Mouse (Mus musculus) liver, embryonic 14.5 days (tissue): ENCODE results near the gene Ces2g. TPM values are rescaled to one million over a fixed set of nuclear protein-coding genes. Genes with fewer than 3 reads are reported as not detected.

ENCODE experiments used
- ATAC-seq: fragments of 200-750 bp; cut with Nextera tagmentation; 2 replicates; pipeline ENCODE4 v1.8.0; 2017; ENCODE audit warnings: moderate number of reproducible peaks, mild to moderate bottlenecking, moderate library complexity; ENCODE audit not compliant: insufficient read depth
- DNase-seq, 3 experiments: peaks; one replicate each; pipeline ENCODE4 v3.0.0-alpha.2; 2012 to 2013; ENCODE audit warnings: low read depth in 3 of 3, low spot score in 3 of 3
- H3K27ac ChIP-seq: fragments of 300-500 bp; sonication (generic); 2 replicates; pipeline ENCODE4 v1.5.1; 2014; ENCODE audit warnings: moderate library complexity, mild to moderate bottlenecking, control low read depth, inconsistent platforms
- H3K27me3 ChIP-seq: fragments of 300-500 bp; sonication (generic); 2 replicates; pipeline ENCODE4 v1.6.1; 2014; ENCODE audit warnings: mild to moderate bottlenecking, low read length, moderate library complexity; ENCODE audit not compliant: control insufficient read depth, insufficient read depth
- H3K36me3 ChIP-seq: fragments of 300-500 bp; sonication (generic); replicated peaks from 2 replicates; pipeline ENCODE4 v1.6.1; 2014; ENCODE audit warnings: low read depth; ENCODE audit not compliant: control insufficient read depth, insufficient read depth
- H3K4me1 ChIP-seq, 2 experiments: fragments of 200-500 bp in 1 of 2; fragments of 300-500 bp in 1 of 2; sonication (generic) in 1 of 2; replicated peaks; 2 replicates each; pipeline ENCODE4 v1.6.1; 2012 to 2014; ENCODE audit warnings: antibody characterized with exemption in 1 of 2, inconsistent platforms in 1 of 2, low read length in 1 of 2; ENCODE audit not compliant: control insufficient read depth in 2 of 2, insufficient read depth in 2 of 2
- H3K4me2 ChIP-seq: fragments of 300-500 bp; sonication (generic); 2 replicates; pipeline ENCODE4 v1.6.1; 2014; ENCODE audit warnings: low read depth, mild to moderate bottlenecking, control low read depth, moderate library complexity
- H3K4me3 ChIP-seq, 2 experiments: fragments of 200-500 bp in 1 of 2; fragments of 300-500 bp in 1 of 2; sonication (generic) in 1 of 2; 2 replicates each; pipeline ENCODE4 v1.5.1; 2012 to 2014; ENCODE audit warnings: low read depth in 2 of 2, low read length in 2 of 2, mild to moderate bottlenecking in 2 of 2, control low read depth in 1 of 2, inconsistent platforms in 1 of 2, moderate library complexity in 1 of 2; ENCODE audit not compliant: insufficient read depth in 1 of 2
- H3K9ac ChIP-seq: fragments of 300-500 bp; sonication (generic); replicated peaks from 2 replicates; pipeline ENCODE4 v1.6.1; 2014; ENCODE audit warnings: mild to moderate bottlenecking, control low read depth, moderate library complexity
- H3K9me3 ChIP-seq: fragments of 300-500 bp; sonication (generic); 2 replicates; pipeline ENCODE4 v1.6.1; 2016; ENCODE audit warnings: low read length, mixed read lengths; ENCODE audit not compliant: control insufficient read depth
- CTCF ChIP-seq: IDR thresholded peaks from 2 replicates; pipeline ENCODE4 v1.5.1; 2016; ENCODE audit warnings: antibody characterized with exemption, low read depth, control low read depth
- EP300 ChIP-seq: IDR thresholded peaks from 2 replicates; pipeline ENCODE4 v1.6.1; 2016; ENCODE audit warnings: antibody characterized with exemption, low read depth
- WGBS: fragments of 180-500 bp; shearing (Covaris S2); extraction: QIAGEN DNeasy Blood & Tissue Kit; methylation state at CpG from one replicate; pipeline ENCODE4 v1.1.7; 2014; ENCODE audit not compliant: insufficient replicate concordance; 5-methylcytosine and 5-hydroxymethylcytosine counted together
- polyA plus RNA-seq, 2 experiments: library from polyadenylated mRNA; depleted of rRNA in 1 of 2; stranded (reverse) in 1 of 2; unstranded in 1 of 2; fragments of >200 nt; fragmentation: Nextera tagmentation in 1 of 2; extraction: Ambion mirVana in 1 of 2; gene quantifications; 2 replicates each; pipeline versions ENCODE4 v1.2.1 to v1.2.3; 2012 to 2014

Ces2g gene
- polyA plus RNA-seq, 2 experiments, result 19.7 to 21.3 TPM

DNA sequence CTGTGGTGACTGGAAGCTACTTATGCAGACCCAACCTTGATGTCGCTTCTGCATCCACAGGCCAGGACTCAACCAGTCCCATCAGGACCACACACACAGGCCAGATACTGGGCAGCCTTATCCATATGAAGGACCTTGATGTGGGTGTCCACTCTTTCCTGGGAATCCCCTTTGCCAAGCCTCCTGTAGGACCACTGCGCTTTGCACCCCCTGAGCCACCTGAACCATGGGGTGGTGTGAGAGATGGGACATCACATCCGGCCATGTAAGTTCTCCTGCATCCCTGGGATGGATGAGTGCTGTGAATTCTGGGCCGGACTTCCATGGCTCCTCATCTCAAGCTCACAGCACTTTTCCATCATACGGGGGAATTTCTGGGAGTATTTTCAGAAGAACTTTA lies 52.9 kb downstream of the Ces2g start:
- 66% methylated on average over 5 of the region's 5 CpGs for WGBS
- H3K27ac ChIP-seq, result no peak overlapping the region
- H3K36me3 ChIP-seq, result no peaks in the 10 kb centered on the region
- H3K4me2 ChIP-seq, result no peak overlapping the region
- H3K27me3 ChIP-seq, result no peaks in the 10 kb centered on the region
- H3K4me1 ChIP-seq, result no peaks in the 10 kb centered on the region
- TF ChIP-seq CTCF (no peak), EP300 (no peak)
- DNase-seq, result no peak
- H3K9me3 ChIP-seq, result no peaks in the 10 kb centered on the region
- ATAC-seq, result no peak
- H3K9ac ChIP-seq, result no peak overlapping the region
- no peak overlapping the region for H3K4me3 ChIP-seq

Other genes with a start within 250 kb of the Ces2g start
- gene Ces2a, start 227.7 kb upstream of the Ces2g start, polyA plus RNA-seq (2012; rRNA removed), result 10.6 and 11.3 TPM in 2 replicates
- 9.9 and 12.1 TPM in 2 replicates for gene Ces2a, start 227.7 kb upstream of the Ces2g start, polyA plus RNA-seq (2014; fragmentation: Nextera tagmentation; extraction: Ambion mirVana)
- 0.10 and 0.16 TPM in 2 replicates for gene Ces2b, start 130.1 kb upstream of the Ces2g start, polyA plus RNA-seq (2012; rRNA removed)
- 0.23 and 0.27 TPM in 2 replicates for gene Ces2b, start 130.1 kb upstream of the Ces2g start, polyA plus RNA-seq (2014; fragmentation: Nextera tagmentation; extraction: Ambion mirVana)
- gene Ces2c, start 114.7 kb upstream of the Ces2g start, polyA plus RNA-seq (2012; rRNA removed), result 0.11 and 0.18 TPM in 2 replicates
- gene Ces2c, start 114.7 kb upstream of the Ces2g start, polyA plus RNA-seq (2014; fragmentation: Nextera tagmentation; extraction: Ambion mirVana), result 0.06 TPM in 1 of 2 replicates, not detected in the other
- gene Ces2e, start 35.5 kb upstream of the Ces2g start, polyA plus RNA-seq (2012; rRNA removed), result 1.5 and 2.1 TPM in 2 replicates
- 1.6 and 2.2 TPM in 2 replicates for gene Ces2e, start 35.5 kb upstream of the Ces2g start, polyA plus RNA-seq (2014; fragmentation: Nextera tagmentation; extraction: Ambion mirVana)
- not detected in 2 replicates for gene Ces2f, start 14.4 kb upstream of the Ces2g start, polyA plus RNA-seq (2012; rRNA removed)
- not detected in 2 replicates for gene Ces2f, start 14.4 kb upstream of the Ces2g start, polyA plus RNA-seq (2014; fragmentation: Nextera tagmentation; extraction: Ambion mirVana)
- not detected in 2 replicates for gene Ces2h, start 39.1 kb downstream of the Ces2g start, polyA plus RNA-seq (2012; rRNA removed)
- not detected in 2 replicates for gene Ces2h, start 39.1 kb downstream of the Ces2g start, polyA plus RNA-seq (2014; fragmentation: Nextera tagmentation; extraction: Ambion mirVana)
- gene Ces3a, start 86.9 kb downstream of the Ces2g start, polyA plus RNA-seq (2012; rRNA removed), result 0.18 and 0.22 TPM in 2 replicates
- 0.14 and 0.23 TPM in 2 replicates for gene Ces3a, start 86.9 kb downstream of the Ces2g start, polyA plus RNA-seq (2014; fragmentation: Nextera tagmentation; extraction: Ambion mirVana)
- not detected in 2 replicates for gene Ces3b, start 122.0 kb downstream of the Ces2g start, polyA plus RNA-seq (2012; rRNA removed)
- not detected in 2 replicates for gene Ces3b, start 122.0 kb downstream of the Ces2g start, polyA plus RNA-seq (2014; fragmentation: Nextera tagmentation; extraction: Ambion mirVana)
- not detected in 2 replicates for gene Ces4a, start 170.1 kb downstream of the Ces2g start, polyA plus RNA-seq (2012; rRNA removed)
- not detected in 2 replicates for gene Ces4a, start 170.1 kb downstream of the Ces2g start, polyA plus RNA-seq (2014; fragmentation: Nextera tagmentation; extraction: Ambion mirVana)
- 3.6 and 5.8 TPM in 2 replicates for gene Cbfb, start 209.0 kb downstream of the Ces2g start, polyA plus RNA-seq (2012; rRNA removed)
- 7.5 and 7.8 TPM in 2 replicates for gene Cbfb, start 209.0 kb downstream of the Ces2g start, polyA plus RNA-seq (2014; fragmentation: Nextera tagmentation; extraction: Ambion mirVana)